Mouse (Mus musculus) hindbrain, embryonic 11.5 days (tissue): ENCODE results near the gene Pcolce2. TPM values are rescaled to one million over a fixed set of nuclear protein-coding genes. Genes with fewer than 3 reads are reported as not detected.
"Not testable (repeated sequence)": the region's sequence is repeated elsewhere in the genome, so short reads cannot be mapped to it uniquely, and the experiment has no call there.

Source experiments
- ATAC-seq: fragments of 200-750 bp; cut with Nextera tagmentation; 2 replicates; pipeline ENCODE4 v1.8.0; 2017; ENCODE audit warnings: mild to moderate bottlenecking, moderate TSS enrichment, moderate library complexity; ENCODE audit not compliant: low FRiP score
- DNase-seq: peaks from one replicate; pipeline ENCODE4 v3.0.0-alpha.2; 2015; ENCODE audit warnings: low spot score
- H3K27ac ChIP-seq: fragments of 300-500 bp; sonication (generic); 2 replicates; pipeline ENCODE4 v1.5.1; 2014; ENCODE audit warnings: mild to moderate bottlenecking, low read depth, low read length
- H3K27me3 ChIP-seq: fragments of 300-500 bp; sonication (generic); 2 replicates; pipeline ENCODE4 v1.6.1; 2014; ENCODE audit warnings: mild to moderate bottlenecking, low read length, moderate library complexity, mixed read lengths; ENCODE audit not compliant: control insufficient read depth, insufficient read depth
- H3K36me3 ChIP-seq: fragments of 300-500 bp; sonication (generic); 2 replicates; pipeline ENCODE4 v1.6.1; 2014; ENCODE audit warnings: mild to moderate bottlenecking, low read length, moderate library complexity, mixed read lengths; ENCODE audit not compliant: control insufficient read depth, insufficient read depth
- H3K4me1 ChIP-seq: fragments of 300-500 bp; sonication (generic); replicated peaks from 2 replicates; pipeline ENCODE4 v1.6.1; 2014; ENCODE audit warnings: low read length, mixed read lengths; ENCODE audit not compliant: control insufficient read depth, insufficient read depth
- H3K4me2 ChIP-seq: fragments of 300-500 bp; sonication (generic); replicated peaks from 2 replicates; pipeline ENCODE4 v1.6.1; 2014; ENCODE audit warnings: mild to moderate bottlenecking, low read depth, low read length
- H3K4me3 ChIP-seq: fragments of 300-500 bp; sonication (generic); 2 replicates; pipeline ENCODE4 v1.5.1; 2014; ENCODE audit warnings: low read depth, low read length
- H3K9ac ChIP-seq: fragments of 300-500 bp; sonication (generic); 2 replicates; pipeline ENCODE4 v1.6.1; 2014; ENCODE audit warnings: low read depth, low read length
- H3K9me3 ChIP-seq: fragments of 300-500 bp; sonication (generic); 2 replicates; pipeline ENCODE4 v1.6.1; 2016; ENCODE audit warnings: low read length; ENCODE audit not compliant: control insufficient read depth
- WGBS: fragments of 180-500 bp; shearing (Covaris S2); extraction: QIAGEN DNeasy Blood & Tissue Kit; methylation state at CpG from one replicate; pipeline ENCODE4 v1.1.7; 2014; 5-methylcytosine and 5-hydroxymethylcytosine counted together
- polyA plus RNA-seq: library from polyadenylated mRNA; unstranded; fragments of >200 nt; fragmentation: Nextera tagmentation; extraction: Ambion mirVana; gene quantifications from 2 replicates; pipeline ENCODE4 v1.2.1, GENCODE M21; 2014

Gene Pcolce2
- polyA plus RNA-seq, 1 experiment from 2014 or later = 2.6 TPM

GRCm38 (mm10) chr9:95629561-95629960 is 7.8 kb upstream of the Pcolce2 start:
- not testable (repeated sequence) for H3K4me2 ChIP-seq, H3K9ac ChIP-seq, ATAC-seq, DNase-seq, H3K27me3 ChIP-seq, H3K9me3 ChIP-seq, H3K27ac ChIP-seq, H3K36me3 ChIP-seq, H3K4me3 ChIP-seq, H3K4me1 ChIP-seq
- 84% methylated on average over 2 of the region's 2 CpGs for whole genome bisulfite sequencing

- Histone ChIP-seq H3K27me3 (peaks cover 2% of the 10 kb centered on the region; the same call in 1 of the 2 replicates), H3K36me3 (no peaks in the 10 kb centered on the region), H3K9me3 (no peaks in the 10 kb centered on the region), H3K4me1 (no peaks in the 10 kb centered on the region), H3K27ac (no peak overlapping the region), H3K4me2 (no peak overlapping the region), H3K9ac (no peak overlapping the region), H3K4me3 (no peak overlapping the region)
- 78% methylated on average over 4 of the region's 4 CpGs for WGBS
- no peak for DNase-seq
- no peak for ATAC-seq
Measured at GRCm38 (mm10) chr9:95636395-95636794, 1.0 kb upstream of the Pcolce2 start.

- Histone ChIP-seq H3K9me3 (no peaks in the 10 kb centered on the region), H3K27me3 (peaks cover 2% of the 10 kb centered on the region; the same call in 1 of the 2 replicates), H3K27ac (no peak overlapping the region), H3K4me3 (no peak overlapping the region), H3K4me1 (no peaks in the 10 kb centered on the region), H3K9ac (no peak overlapping the region), H3K36me3 (no peaks in the 10 kb centered on the region), H3K4me2 (no peak overlapping the region)
- no peak for ATAC-seq
- no peak for DNase-seq
- WGBS = 51% methylated on average over 4 of the region's 4 CpGs
Measured at GRCm38 (mm10) chr9:95639919-95640318, 2.5 kb downstream of the Pcolce2 start.

GRCm38 (mm10) chr9:95645926-95646325 is 8.5 kb downstream of the Pcolce2 start:
- ATAC-seq = no peak
- H3K9me3 ChIP-seq = no peaks in the 10 kb centered on the region
- H3K9ac ChIP-seq = no peak overlapping the region
- 94% methylated on average over 8 of the region's 8 CpGs for WGBS
- DNase-seq = no peak
- H3K4me3 ChIP-seq = no peak overlapping the region
- no peaks in the 10 kb centered on the region for H3K36me3 ChIP-seq
- H3K4me2 ChIP-seq = no peak overlapping the region
- H3K27me3 ChIP-seq = no peaks in the 10 kb centered on the region
- no peak overlapping the region for H3K27ac ChIP-seq
- H3K4me1 ChIP-seq = no peaks in the 10 kb centered on the region

GRCm38 (mm10) chr9:95653363-95653762 is 16.0 kb downstream of the Pcolce2 start:
- no peak overlapping the region for H3K4me2 ChIP-seq
- H3K27ac ChIP-seq = no peak overlapping the region
- no peak overlapping the region for H3K9ac ChIP-seq
- H3K9me3 ChIP-seq = no peaks in the 10 kb centered on the region
- no peaks in the 10 kb centered on the region for H3K27me3 ChIP-seq
- WGBS = 96% methylated on average over 6 of the region's 6 CpGs
- no peaks in the 10 kb centered on the region for H3K36me3 ChIP-seq
- DNase-seq (no peak), ATAC-seq (no peak)
- H3K4me3 ChIP-seq = no peak overlapping the region
- no peaks in the 10 kb centered on the region for H3K4me1 ChIP-seq

- no peaks in the 10 kb centered on the region for H3K36me3 ChIP-seq
- no peaks in the 10 kb centered on the region for H3K27me3 ChIP-seq
- H3K9me3 ChIP-seq = no peaks in the 10 kb centered on the region
- H3K9ac ChIP-seq = no peak overlapping the region
- no peak overlapping the region for H3K4me2 ChIP-seq
- ATAC-seq (no peak), DNase-seq (no peak)
- no peak overlapping the region for H3K4me3 ChIP-seq
- WGBS = 96% methylated on average over 5 of the region's 5 CpGs
- H3K27ac ChIP-seq = no peak overlapping the region
- H3K4me1 ChIP-seq = no peaks in the 10 kb centered on the region
Measured at GRCm38 (mm10) chr9:95654356-95654755, 17.0 kb downstream of the Pcolce2 start.

- no peaks in the 10 kb centered on the region for H3K9me3 ChIP-seq
- H3K27me3 ChIP-seq = no peaks in the 10 kb centered on the region
- H3K4me3 ChIP-seq = no peak overlapping the region
- H3K27ac ChIP-seq = no peak overlapping the region
- H3K4me2 ChIP-seq = no peak overlapping the region
- WGBS = 81% methylated on average over 2 of the region's 2 CpGs
- DNase-seq (no peak), ATAC-seq (no peak)
- H3K36me3 ChIP-seq = no peaks in the 10 kb centered on the region
- no peak overlapping the region for H3K9ac ChIP-seq
- no peaks in the 10 kb centered on the region for H3K4me1 ChIP-seq
Measured at GRCm38 (mm10) chr9:95657941-95658340, 20.5 kb downstream of the Pcolce2 start.

GRCm38 (mm10) chr9:95664290-95664989 is 27.0 kb downstream of the Pcolce2 start:
- Histone ChIP-seq H3K27ac (no peak overlapping the region), H3K4me2 (no peak overlapping the region), H3K4me3 (no peak overlapping the region), H3K4me1 (no peaks in the 10 kb centered on the region; the same call in 1 of the 2 replicates), H3K9ac (no peak overlapping the region), H3K27me3 (no peaks in the 10 kb centered on the region), H3K9me3 (no peaks in the 10 kb centered on the region), H3K36me3 (no peaks in the 10 kb centered on the region)
- 77% methylated on average over 10 of the region's 10 CpGs for WGBS
- no peak for ATAC-seq
- no peak for DNase-seq

- Histone ChIP-seq H3K4me1 (no peaks in the 10 kb centered on the region; the same call in 1 of the 2 replicates), H3K4me2 (no peak overlapping the region), H3K27me3 (no peaks in the 10 kb centered on the region), H3K9ac (no peak overlapping the region), H3K4me3 (no peak overlapping the region), H3K9me3 (no peaks in the 10 kb centered on the region), H3K27ac (no peak overlapping the region), H3K36me3 (no peaks in the 10 kb centered on the region)
- DNase-seq = no peak
- 85% methylated on average over 6 of the region's 6 CpGs for WGBS
- no peak for ATAC-seq
Measured at GRCm38 (mm10) chr9:95665835-95666234, 28.4 kb downstream of the Pcolce2 start.
